Mouse (Mus musculus) liver, embryonic 14.5 days (tissue): ENCODE data around the gene Nos1ap. TPM values are rescaled to one million over a fixed set of nuclear protein-coding genes. Genes with fewer than 3 reads are reported as not detected.
A peak's percentile ranks its signal among the peaks of the same experiment; 100 is the strongest.

ENCODE experiments used
- ATAC-seq: fragments of 200-750 bp; cut with Nextera tagmentation; 2 replicates; pipeline ENCODE4 v1.8.0; 2017; ENCODE audit warnings: moderate number of reproducible peaks, mild to moderate bottlenecking, moderate library complexity; ENCODE audit not compliant: insufficient read depth
- DNase-seq, 3 experiments: peaks; one replicate each; pipeline ENCODE4 v3.0.0-alpha.2; 2012 to 2013; ENCODE audit warnings: low read depth in 3 of 3, low spot score in 3 of 3
- H3K27ac ChIP-seq: fragments of 300-500 bp; sonication (generic); 2 replicates; pipeline ENCODE4 v1.5.1; 2014; ENCODE audit warnings: moderate library complexity, mild to moderate bottlenecking, control low read depth, inconsistent platforms
- H3K27me3 ChIP-seq: fragments of 300-500 bp; sonication (generic); 2 replicates; pipeline ENCODE4 v1.6.1; 2014; ENCODE audit warnings: mild to moderate bottlenecking, low read length, moderate library complexity; ENCODE audit not compliant: control insufficient read depth, insufficient read depth
- H3K36me3 ChIP-seq: fragments of 300-500 bp; sonication (generic); replicated peaks from 2 replicates; pipeline ENCODE4 v1.6.1; 2014; ENCODE audit warnings: low read depth; ENCODE audit not compliant: control insufficient read depth, insufficient read depth
- H3K4me1 ChIP-seq, 2 experiments: fragments of 200-500 bp in 1 of 2; fragments of 300-500 bp in 1 of 2; sonication (generic) in 1 of 2; replicated peaks; 2 replicates each; pipeline ENCODE4 v1.6.1; 2012 to 2014; ENCODE audit warnings: antibody characterized with exemption in 1 of 2, inconsistent platforms in 1 of 2, low read length in 1 of 2; ENCODE audit not compliant: control insufficient read depth in 2 of 2, insufficient read depth in 2 of 2
- H3K4me2 ChIP-seq: fragments of 300-500 bp; sonication (generic); 2 replicates; pipeline ENCODE4 v1.6.1; 2014; ENCODE audit warnings: low read depth, mild to moderate bottlenecking, control low read depth, moderate library complexity
- H3K4me3 ChIP-seq, 2 experiments: fragments of 200-500 bp in 1 of 2; fragments of 300-500 bp in 1 of 2; sonication (generic) in 1 of 2; 2 replicates each; pipeline ENCODE4 v1.5.1; 2012 to 2014; ENCODE audit warnings: low read depth in 2 of 2, low read length in 2 of 2, mild to moderate bottlenecking in 2 of 2, control low read depth in 1 of 2, inconsistent platforms in 1 of 2, moderate library complexity in 1 of 2; ENCODE audit not compliant: insufficient read depth in 1 of 2
- H3K9ac ChIP-seq: fragments of 300-500 bp; sonication (generic); replicated peaks from 2 replicates; pipeline ENCODE4 v1.6.1; 2014; ENCODE audit warnings: mild to moderate bottlenecking, control low read depth, moderate library complexity
- H3K9me3 ChIP-seq: fragments of 300-500 bp; sonication (generic); 2 replicates; pipeline ENCODE4 v1.6.1; 2016; ENCODE audit warnings: low read length, mixed read lengths; ENCODE audit not compliant: control insufficient read depth
- CTCF ChIP-seq: IDR thresholded peaks from 2 replicates; pipeline ENCODE4 v1.5.1; 2016; ENCODE audit warnings: antibody characterized with exemption, low read depth, control low read depth
- EP300 ChIP-seq: IDR thresholded peaks from 2 replicates; pipeline ENCODE4 v1.6.1; 2016; ENCODE audit warnings: antibody characterized with exemption, low read depth
- WGBS: fragments of 180-500 bp; shearing (Covaris S2); extraction: QIAGEN DNeasy Blood & Tissue Kit; methylation state at CpG from one replicate; pipeline ENCODE4 v1.1.7; 2014; ENCODE audit not compliant: insufficient replicate concordance; 5-methylcytosine and 5-hydroxymethylcytosine counted together
- polyA plus RNA-seq, 2 experiments: library from polyadenylated mRNA; depleted of rRNA in 1 of 2; stranded (reverse) in 1 of 2; unstranded in 1 of 2; fragments of >200 nt; fragmentation: Nextera tagmentation in 1 of 2; extraction: Ambion mirVana in 1 of 2; gene quantifications; 2 replicates each; pipeline versions ENCODE4 v1.2.1 to v1.2.3; 2012 to 2014

Gene Nos1ap
- polyA plus RNA-seq, 2 experiments: 1.8 to 2.2 TPM

DNA sequence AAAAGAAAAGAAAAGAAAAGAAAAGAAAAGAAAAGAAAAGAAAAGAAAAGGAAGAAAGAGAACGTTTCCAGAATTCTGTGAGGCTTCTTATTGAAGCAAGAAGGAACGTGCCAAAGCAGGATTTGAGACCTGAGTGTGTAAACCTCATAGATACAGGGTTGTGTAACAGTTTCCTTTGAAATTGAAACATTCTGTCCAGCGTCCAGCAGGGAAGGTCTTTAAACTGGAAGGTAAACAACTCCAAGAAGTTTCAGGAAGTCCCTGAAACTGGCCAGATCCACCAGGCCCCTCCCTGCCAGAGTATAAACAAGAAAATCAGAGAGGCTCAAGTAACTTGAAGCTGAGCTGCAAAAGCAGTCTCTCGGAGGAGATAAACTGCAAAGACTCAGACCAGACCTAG is 870 bp upstream of the Nos1ap start:
- H3K36me3 ChIP-seq: no peaks in the 10 kb centered on the region; the same call in 1 of the 2 replicates
- H3K27ac ChIP-seq: no peak overlapping the region
- no peak overlapping the region for H3K4me3 ChIP-seq
- no peaks in the 10 kb centered on the region for H3K9me3 ChIP-seq
- H3K27me3 ChIP-seq: peaks cover 12% of the 10 kb centered on the region
- TF ChIP-seq EP300 (no peak), CTCF (no peak)
- H3K4me2 ChIP-seq: no peak overlapping the region
- 43% methylated on average over 4 of the region's 4 CpGs for WGBS
- DNase-seq (no peak), ATAC-seq (no peak)
- H3K4me1 ChIP-seq: peaks cover 0 to 6% of the 10 kb centered on the region in 2 experiments; a peak in 1 of 4 replicates
- H3K9ac ChIP-seq: no peak overlapping the region

DNA sequence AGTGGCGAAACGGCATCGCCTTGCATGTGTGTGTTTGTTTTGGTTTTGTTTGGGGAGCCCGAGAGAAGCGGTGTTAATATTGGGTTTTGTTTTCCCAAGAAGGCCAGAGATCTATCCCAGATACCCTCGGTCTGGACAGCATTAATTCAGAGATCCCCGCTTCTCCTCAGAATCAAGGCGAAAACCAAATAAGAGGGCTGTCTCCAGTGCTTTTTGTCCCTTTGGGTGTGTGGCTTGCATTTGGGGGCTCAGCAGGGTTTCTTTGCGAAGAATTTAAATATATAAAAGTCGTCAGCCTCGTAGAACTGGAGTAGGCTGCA is 340 bp upstream of the Nos1ap start:
- peaks cover 12% of the 10 kb centered on the region for H3K27me3 ChIP-seq
- H3K4me2 ChIP-seq: peak overlapping the region; percentile 95
- H3K4me1 ChIP-seq: peaks cover 0 to 6% of the 10 kb centered on the region in 2 experiments; a peak in 1 of 4 replicates
- no peaks in the 10 kb centered on the region; the same call in 1 of the 2 replicates for H3K36me3 ChIP-seq
- H3K27ac ChIP-seq: no peak overlapping the region
- 5% methylated on average over 11 of the region's 11 CpGs for WGBS
- no peak for TF ChIP-seq CTCF
- no peak for TF ChIP-seq EP300
- ATAC-seq (no peak; the same call in 1 of the 2 replicates), DNase-seq (no peak)
- H3K9ac ChIP-seq: peak overlapping the region; percentile 83
- no peaks in the 10 kb centered on the region for H3K9me3 ChIP-seq
- peak overlapping the region; percentile 77 to 79 for H3K4me3 ChIP-seq

DNA sequence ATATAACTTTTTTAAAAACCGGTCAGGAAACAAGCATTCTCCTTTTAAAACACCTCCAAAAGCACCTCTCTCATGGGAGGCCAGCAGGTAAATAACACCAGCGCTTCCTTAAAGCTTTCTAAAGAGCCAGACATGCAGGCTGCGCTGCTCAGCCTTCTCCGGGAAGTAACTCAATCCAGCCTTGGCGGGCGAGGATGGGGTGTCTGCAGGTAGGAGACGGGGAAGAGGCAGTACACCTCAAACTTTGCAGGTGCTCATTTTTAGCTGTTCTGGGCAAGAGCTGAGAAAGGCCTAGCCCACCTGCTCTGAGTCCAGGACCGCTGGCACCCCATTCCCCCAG is 812 bp downstream of the Nos1ap start:
- ATAC-seq: no peak
- no peak overlapping the region for H3K27ac ChIP-seq

DNA sequence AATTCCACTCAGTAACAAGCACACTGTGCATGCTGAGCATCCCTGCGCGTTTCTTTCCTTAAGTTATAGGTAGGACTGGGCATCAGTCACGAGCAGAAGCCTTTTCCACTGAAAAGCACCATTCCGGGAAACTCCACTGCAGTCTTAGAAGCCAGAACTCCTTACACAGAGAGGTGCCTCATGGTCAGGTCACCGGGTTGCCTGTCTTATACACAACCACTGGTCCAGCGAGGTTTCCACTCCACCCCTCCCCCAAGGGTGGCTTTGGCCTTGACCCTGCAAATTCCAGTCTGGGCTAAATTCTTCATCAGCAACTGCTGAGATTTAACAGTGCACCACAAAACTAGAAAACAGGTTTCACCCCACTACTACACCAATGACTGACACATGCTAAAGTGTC is 1.3 kb downstream of the Nos1ap start:
- DNase-seq (no peak), ATAC-seq (no peak)
- Histone ChIP-seq H3K4me2 (peak overlapping the region; percentile 95), H3K27me3 (peaks cover 12% of the 10 kb centered on the region), H3K27ac (no peak overlapping the region), H3K36me3 (no peaks in the 10 kb centered on the region; the same call in 1 of the 2 replicates), H3K4me1 (peaks cover 0 to 6% of the 10 kb centered on the region in 2 experiments; a peak in 1 of 4 replicates), H3K4me3 (peak overlapping the region; percentile 23 to 77), H3K9ac (no peak overlapping the region), H3K9me3 (no peaks in the 10 kb centered on the region)
- 45% methylated on average over 6 of the region's 6 CpGs for WGBS
- TF ChIP-seq EP300: no peak
- no peak for TF ChIP-seq CTCF

More for the DNA sequence above, 812 bp downstream of the Nos1ap start:
- peak overlapping the region; percentile 83 for H3K9ac ChIP-seq
- H3K4me3 ChIP-seq: peak overlapping the region; percentile 77 to 79
- 14% methylated on average over 8 of the region's 8 CpGs for WGBS
- no peaks in the 10 kb centered on the region for H3K9me3 ChIP-seq
- DNase-seq: no peak
- H3K27me3 ChIP-seq: peaks cover 12% of the 10 kb centered on the region
- peak overlapping the region; percentile 95 for H3K4me2 ChIP-seq
- no peak for TF ChIP-seq CTCF
- no peak for TF ChIP-seq EP300
- no peaks in the 10 kb centered on the region; the same call in 1 of the 2 replicates for H3K36me3 ChIP-seq
- peaks cover 0 to 6% of the 10 kb centered on the region in 2 experiments; a peak in 1 of 4 replicates for H3K4me1 ChIP-seq

DNA sequence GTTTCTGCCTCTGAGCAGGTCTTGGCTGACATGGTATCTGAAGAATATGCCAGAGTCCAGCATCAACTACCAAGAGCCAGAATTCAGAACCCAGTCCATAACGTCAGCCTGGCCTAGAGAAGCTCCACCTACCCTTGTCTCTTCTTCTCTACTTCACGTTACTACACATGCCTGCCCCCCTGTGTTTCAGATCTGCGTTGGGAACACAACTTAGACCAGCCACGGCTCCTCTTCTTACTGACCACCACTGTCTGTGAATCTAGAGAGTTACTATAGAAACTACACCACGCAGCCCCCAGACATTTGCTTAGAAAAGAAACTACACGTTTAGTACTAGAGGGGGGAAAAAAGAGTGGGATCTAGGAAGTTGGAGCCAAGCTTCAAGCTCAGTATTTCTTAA is 2.9 kb downstream of the Nos1ap start:
- no peak overlapping the region for H3K4me3 ChIP-seq
- H3K4me2 ChIP-seq: no peak overlapping the region
- DNase-seq: no peak
- peaks cover 0 to 6% of the 10 kb centered on the region in 2 experiments; a peak in 1 of 4 replicates for H3K4me1 ChIP-seq
- peaks cover 12% of the 10 kb centered on the region for H3K27me3 ChIP-seq
- no peak overlapping the region for H3K9ac ChIP-seq
- no peaks in the 10 kb centered on the region for H3K9me3 ChIP-seq
- no peak overlapping the region for H3K27ac ChIP-seq
- H3K36me3 ChIP-seq: no peaks in the 10 kb centered on the region; the same call in 1 of the 2 replicates
- 69% methylated on average over 6 of the region's 6 CpGs for WGBS
- no peak for ATAC-seq
- TF ChIP-seq CTCF: no peak
